Mouse (Mus musculus): Measurements from ENCODE around the gene Gm9376. TPM values are rescaled to one million over a fixed set of nuclear protein-coding genes. Genes with fewer than 3 reads are reported as not detected.

Gene Gm9376
- polyA plus RNA-seq (2012; rRNA removed; ENCODE audit: low replicate concordance), result not detected in 2 replicates

DNA sequence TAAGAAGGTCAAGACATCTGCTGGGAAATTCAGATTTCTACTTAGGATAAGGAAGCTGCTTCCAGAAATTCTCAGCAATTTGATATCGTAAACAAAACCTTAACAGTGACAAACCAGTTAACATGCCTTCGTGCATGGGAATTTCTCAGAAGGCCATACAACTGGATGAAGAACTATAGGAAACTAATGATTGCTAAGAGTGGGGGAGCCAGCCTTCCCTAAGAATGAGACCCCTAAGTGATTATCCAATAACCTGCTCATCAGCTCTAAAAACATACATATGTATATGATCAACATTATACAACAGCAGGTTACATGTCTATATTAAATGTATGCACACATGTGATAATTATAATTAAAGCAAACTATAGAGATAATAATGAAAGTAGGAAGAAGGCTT, at the start of gene Gm9376:
TSS of gene Gm9376 (plus strand) at position 301 of the 400 bp plus-strand sequence.

GRCm38 (mm10) chr14:118236886-118237289, 29.9 kb upstream of the Gm9376 start, which contains the start of gene Sox21:
Gene Sox21 (minus strand): TSS chr14:118237030.

Other genes with a start within 250 kb of the Gm9376 start
- 0.17 and 0.74 TPM in 2 replicates for gene Dct, start 214.7 kb upstream of the Gm9376 start, polyA plus RNA-seq (2012; rRNA removed; ENCODE audit: low replicate concordance)
- gene Tgds, start 134.2 kb upstream of the Gm9376 start, polyA plus RNA-seq (2012; rRNA removed; ENCODE audit: low replicate concordance), result 2.0 and 4.5 TPM in 2 replicates
- gene Gpr180, start 129.8 kb upstream of the Gm9376 start, polyA plus RNA-seq (2012; rRNA removed; ENCODE audit: low replicate concordance), result 12.5 and 23.2 TPM in 2 replicates
- gene Sox21, start 29.9 kb upstream of the Gm9376 start, polyA plus RNA-seq (2012; rRNA removed; ENCODE audit: low replicate concordance), result 0.08 and 6.1 TPM in 2 replicates